Mouse (Mus musculus) T-helper 17 cell (primary cell): ENCODE measurements around the gene Olfr1153.

Experiments
- in situ Hi-C, 2 experiments: fragments of 300-600 bp; cut with MboI, MseI; formaldehyde crosslinking; loops; 1 replicate in 1 of 2; 2 replicates in 1 of 2; pipeline ENCODE4 v1.15.1; 2025; ENCODE audit warnings: high pct_unique_total_duplicates in 2 of 2

Gene Olfr1153

GRCm38 (mm10) chr2:87894662-87895061, at the start of gene Olfr1153:
Gene Olfr1153, plus strand, starts transcription at chr2:87894962.
- in situ Hi-C loops = loop anchor here in 1 of 2 experiments (10.0 kb wide), 1 partner anchor 1450 kb away; the partner anchor contains the start of gene Olfr1233

- in situ Hi-C loops = loop anchor here in 1 of 2 experiments (10.0 kb wide), 1 partner anchor 371 kb away; no protein-coding TSS in a partner anchor
Observed at GRCm38 (mm10) chr2:87855562-87855961, 39.2 kb upstream of the Olfr1153 start, which contains the start of gene Olfr1151. Gene Olfr1151, plus strand, starts transcription at chr2:87855862.

- in situ Hi-C loops = no loop called here
Observed at GRCm38 (mm10) chr2:87866192-87866591, 28.6 kb upstream of the Olfr1153 start, which contains the start of gene Olfr1152. Gene Olfr1152, plus strand, starts transcription at chr2:87866492.

- in situ Hi-C loops = no loop called here
Observed at GRCm38 (mm10) chr2:87905066-87905465, 10.3 kb downstream of the Olfr1153 start, which contains the start of gene Olfr1154. Gene Olfr1154, minus strand, starts transcription at chr2:87905166.

- in situ Hi-C loops = no loop called here
Observed at GRCm38 (mm10) chr2:87945037-87945436, 50.3 kb downstream of the Olfr1153 start, which contains the start of gene Olfr1155. Gene Olfr1155, minus strand, starts transcription at chr2:87945137.
